Mouse (Mus musculus) spleen, postnatal 4 days (tissue): Measurements from ENCODE around the gene Cpsf3.

Experiments used
- DNase-seq, 2 experiments: peaks; one replicate each; pipeline ENCODE4 v3.0.0; 2022; ENCODE audit warnings: low spot score in 2 of 2

Cpsf3 gene

GRCm38 (mm10) chr12:21288716-21289395 is 3.7 kb downstream of the Cpsf3 start:
- no peak for DNase-seq

- no peak for DNase-seq
Observed at GRCm38 (mm10) chr12:21289651-21290050, 4.5 kb downstream of the Cpsf3 start.

GRCm38 (mm10) chr12:21298856-21299255 is 13.7 kb downstream of the Cpsf3 start:
- DNase-seq: no peak

GRCm38 (mm10) chr12:21301324-21301723 is 16.1 kb downstream of the Cpsf3 start:
- no peak for DNase-seq

- DNase-seq: no peak
Observed at GRCm38 (mm10) chr12:21301932-21302331, 16.7 kb downstream of the Cpsf3 start.

- DNase-seq: no peak
Observed at GRCm38 (mm10) chr12:21302361-21302783, 17.2 kb downstream of the Cpsf3 start.

- DNase-seq: no peak
Observed at GRCm38 (mm10) chr12:21305741-21306140, 20.6 kb downstream of the Cpsf3 start.

GRCm38 (mm10) chr12:21306721-21307120 is 21.5 kb downstream of the Cpsf3 start:
- no peak for DNase-seq

GRCm38 (mm10) chr12:21312201-21312600 is 27.0 kb downstream of the Cpsf3 start:
- DNase-seq: no peak

GRCm38 (mm10) chr12:21315923-21316868 is 31.0 kb downstream of the Cpsf3 start, which contains the start of gene Iah1:
Gene Iah1, plus strand, starts transcription at chr12:21316389.
- peak; percentile 87 to 93 for DNase-seq

GRCm38 (mm10) chr12:21316869-21317265 is 31.7 kb downstream of the Cpsf3 start:
- DNase-seq: no peak

GRCm38 (mm10) chr12:21318143-21318895 is 33.1 kb downstream of the Cpsf3 start:
- peak; percentile 77 to 89 for DNase-seq

- no peak for DNase-seq
Observed at GRCm38 (mm10) chr12:21320317-21320716, 35.1 kb downstream of the Cpsf3 start.

GRCm38 (mm10) chr12:21321170-21321569 is 36.0 kb downstream of the Cpsf3 start:
- no peak for DNase-seq

GRCm38 (mm10) chr12:21322296-21322695 is 37.1 kb downstream of the Cpsf3 start:
- no peak for DNase-seq

- DNase-seq: no peak
Observed at GRCm38 (mm10) chr12:21322856-21323255, 37.7 kb downstream of the Cpsf3 start.

GRCm38 (mm10) chr12:21324101-21324500 is 38.9 kb downstream of the Cpsf3 start:
- no peak for DNase-seq

GRCm38 (mm10) chr12:21325266-21325665 is 40.1 kb downstream of the Cpsf3 start:
- no peak for DNase-seq

GRCm38 (mm10) chr12:21326325-21326724 is 41.1 kb downstream of the Cpsf3 start:
- DNase-seq: no peak

GRCm38 (mm10) chr12:21329661-21330400 is 44.6 kb downstream of the Cpsf3 start:
- no peak for DNase-seq

GRCm38 (mm10) chr12:21330961-21331576 is 45.9 kb downstream of the Cpsf3 start:
- DNase-seq: no peak
